Mouse (Mus musculus): Measurements from ENCODE around the gene Mrpl21. TPM values are rescaled to one million over a fixed set of nuclear protein-coding genes. Genes with fewer than 3 reads are reported as not detected.

Mrpl21 gene
- polyA plus RNA-seq, 1 experiment from 2014 or later = 124 TPM

DNA sequence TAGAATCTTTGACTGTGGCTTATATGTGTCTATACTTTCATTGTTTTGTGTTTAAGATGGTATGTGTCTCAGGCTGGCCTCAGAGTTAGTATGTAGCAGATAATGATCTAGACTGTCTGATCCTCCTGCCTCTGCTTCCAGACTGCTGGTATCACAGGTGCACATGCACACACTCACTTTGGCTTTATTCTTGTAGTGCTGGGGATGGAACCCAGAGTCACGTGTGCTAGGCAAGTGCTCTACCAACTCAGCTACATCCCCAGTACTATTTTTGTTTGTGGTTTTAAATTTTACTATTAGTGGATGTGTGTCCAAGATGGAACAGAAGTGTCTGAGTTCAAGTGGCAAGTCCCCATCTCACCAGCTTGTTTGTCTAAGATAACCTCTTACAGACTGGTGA is 10.3 kb downstream of the Mrpl21 start:
- DNase-seq (ENCODE audit: low spot score) (no peak), ATAC-seq (replicated peaks; ENCODE audit: low FRiP score, low read depth) (no peak)
- peaks cover 18% of the 10 kb centered on the region; the same call in 1 of the 2 replicates for H3K36me3 ChIP-seq (ENCODE audit: insufficient read depth, low read length)
- H3K4me3 ChIP-seq (replicated peaks; ENCODE audit: low read depth, low read length) = no peak overlapping the region
- TF ChIP-seq CTCF (IDR thresholded peaks at IDR 0.05; ENCODE audit: low read depth) = no peak
- H3K9me3 ChIP-seq (replicated peaks; ENCODE audit: low read length) = no peaks in the 10 kb centered on the region
- H3K27me3 ChIP-seq (ENCODE audit: insufficient read depth, low read length) = no peaks in the 10 kb centered on the region
- H3K4me1 ChIP-seq (replicated peaks; ENCODE audit: insufficient read depth, low read length) = no peaks in the 10 kb centered on the region
- no peak overlapping the region for H3K4me2 ChIP-seq (ENCODE audit: low read length)
- no peak overlapping the region for H3K9ac ChIP-seq (ENCODE audit: low read depth, low read length)
- H3K27ac ChIP-seq = no peak overlapping the region
- WGBS = 92% methylated on average over 1 of the region's 1 CpGs

DNA sequence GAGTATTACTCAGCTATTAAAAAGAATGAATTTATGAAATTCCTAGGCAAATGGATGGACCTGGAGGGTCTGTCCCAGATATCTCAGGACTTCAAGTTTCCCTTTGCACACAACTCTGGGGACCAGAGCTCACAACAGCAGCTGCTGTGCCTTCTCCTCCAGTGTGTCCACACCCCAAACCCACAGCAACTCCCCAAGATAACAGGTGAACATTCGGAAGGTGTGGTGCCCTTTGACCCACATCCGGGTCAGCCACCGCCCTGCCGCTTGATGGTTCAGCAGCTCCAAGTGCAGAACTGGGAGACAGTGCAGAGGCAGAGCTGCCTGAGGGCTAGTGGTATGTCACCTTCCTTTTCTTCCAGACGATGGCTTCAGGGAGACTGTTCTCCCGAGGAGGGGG is 12.5 kb downstream of the Mrpl21 start:
- H3K4me1 ChIP-seq (replicated peaks; ENCODE audit: insufficient read depth, low read length) = no peaks in the 10 kb centered on the region
- DNase-seq (ENCODE audit: low spot score) (no peak), ATAC-seq (replicated peaks; ENCODE audit: low FRiP score, low read depth) (no peak)
- H3K9ac ChIP-seq (ENCODE audit: low read depth, low read length) = no peak overlapping the region
- H3K27me3 ChIP-seq (ENCODE audit: insufficient read depth, low read length) = no peaks in the 10 kb centered on the region
- no peak overlapping the region for H3K4me2 ChIP-seq (ENCODE audit: low read length)
- H3K36me3 ChIP-seq (ENCODE audit: insufficient read depth, low read length) = 0 out of 2 replicates have a peak, but pooled peaks cover 5% of the 10 kb centered on the region
- H3K27ac ChIP-seq = no peak overlapping the region
- no peak for TF ChIP-seq CTCF (IDR thresholded peaks at IDR 0.05; ENCODE audit: low read depth)
- no peaks in the 10 kb centered on the region for H3K9me3 ChIP-seq (replicated peaks; ENCODE audit: low read length)
- WGBS = 84% methylated on average over 6 of the region's 6 CpGs
- no peak overlapping the region for H3K4me3 ChIP-seq (replicated peaks; ENCODE audit: low read depth, low read length)

DNA sequence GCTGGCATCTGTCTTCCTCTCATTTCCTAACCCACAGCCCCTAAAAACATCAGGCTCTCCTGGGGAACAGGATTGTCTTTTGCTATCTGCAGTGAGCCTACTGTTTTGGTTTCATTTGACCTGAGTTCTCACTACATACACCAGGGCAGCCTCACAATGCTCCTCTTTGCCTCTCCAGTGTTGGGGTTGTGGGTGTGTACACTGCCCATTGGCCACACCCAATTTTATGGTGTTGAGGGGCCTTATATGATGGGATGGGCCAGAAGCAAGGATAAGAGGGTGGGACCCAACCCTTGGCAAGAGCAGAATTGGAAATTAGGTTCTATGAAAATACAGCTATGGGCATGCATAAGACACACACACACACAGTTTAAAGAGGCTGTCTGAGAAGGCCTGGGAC is 14.3 kb downstream of the Mrpl21 start:
- Histone ChIP-seq H3K27me3 (ENCODE audit: insufficient read depth, low read length) (no peaks in the 10 kb centered on the region), H3K4me3 (replicated peaks; ENCODE audit: low read depth, low read length) (no peak overlapping the region), H3K27ac (no peak overlapping the region), H3K9ac (ENCODE audit: low read depth, low read length) (no peak overlapping the region), H3K4me2 (ENCODE audit: low read length) (no peak overlapping the region), H3K36me3 (ENCODE audit: insufficient read depth, low read length) (no peaks in the 10 kb centered on the region), H3K4me1 (replicated peaks; ENCODE audit: insufficient read depth, low read length) (no peaks in the 10 kb centered on the region), H3K9me3 (replicated peaks; ENCODE audit: low read length) (no peaks in the 10 kb centered on the region)
- DNase-seq (ENCODE audit: low spot score) (no peak), ATAC-seq (replicated peaks; ENCODE audit: low FRiP score, low read depth) (no peak)
- TF ChIP-seq CTCF (IDR thresholded peaks at IDR 0.05; ENCODE audit: low read depth) = no peak

DNA sequence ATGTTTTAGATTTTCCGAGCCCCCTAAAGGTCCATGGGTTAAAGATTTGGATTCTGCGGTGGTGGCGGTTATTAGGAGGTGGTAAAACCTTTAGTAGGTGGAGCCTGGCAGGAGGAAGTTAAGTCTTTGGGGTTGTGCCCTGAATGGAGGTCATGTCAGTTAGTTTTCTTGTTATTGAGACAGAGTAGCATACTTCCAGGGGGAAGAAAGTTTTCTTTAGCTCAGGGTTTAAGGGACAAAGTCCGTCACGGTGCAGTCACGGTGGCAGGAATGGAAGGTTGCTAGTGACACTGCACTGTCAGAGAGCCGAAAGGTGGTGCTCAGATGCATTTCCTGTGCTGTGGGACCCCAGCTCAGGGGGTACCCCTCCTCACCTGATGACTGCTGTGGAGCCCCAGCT is 15.1 kb downstream of the Mrpl21 start:
- Histone ChIP-seq H3K27ac (no peak overlapping the region), H3K36me3 (ENCODE audit: insufficient read depth, low read length) (no peaks in the 10 kb centered on the region), H3K4me2 (ENCODE audit: low read length) (no peak overlapping the region), H3K9ac (ENCODE audit: low read depth, low read length) (no peak overlapping the region), H3K9me3 (replicated peaks; ENCODE audit: low read length) (no peaks in the 10 kb centered on the region), H3K4me3 (replicated peaks; ENCODE audit: low read depth, low read length) (no peak overlapping the region), H3K4me1 (replicated peaks; ENCODE audit: insufficient read depth, low read length) (no peaks in the 10 kb centered on the region), H3K27me3 (ENCODE audit: insufficient read depth, low read length) (no peaks in the 10 kb centered on the region)
- DNase-seq (ENCODE audit: low spot score) (no peak), ATAC-seq (replicated peaks; ENCODE audit: low FRiP score, low read depth) (0 out of 2 replicates have a peak, but pooled peaks have one; percentile 49)
- whole genome bisulfite sequencing = 74% methylated on average over 7 of the region's 7 CpGs
- TF ChIP-seq CTCF (IDR thresholded peaks at IDR 0.05; ENCODE audit: low read depth) = no peak

DNA sequence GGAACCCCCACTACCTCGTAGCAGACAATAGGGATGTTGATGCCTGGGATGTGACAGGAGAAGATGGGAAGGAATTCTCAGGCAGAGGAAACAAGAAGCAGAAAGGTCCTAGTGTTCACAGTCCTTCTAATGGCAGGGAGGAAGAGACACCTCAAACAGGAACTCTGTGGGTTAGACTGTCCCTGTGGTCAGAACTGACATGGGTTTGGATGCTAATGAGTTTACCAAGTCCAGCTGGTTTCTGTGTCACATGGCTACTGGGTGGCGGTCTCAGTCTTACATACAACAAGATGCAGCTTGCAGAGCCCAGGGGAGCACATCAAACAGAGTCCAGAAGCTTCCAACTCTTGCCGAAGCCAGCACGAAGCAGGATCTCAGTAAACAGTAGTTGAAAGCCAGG is 21.3 kb downstream of the Mrpl21 start:
- H3K4me3 ChIP-seq (replicated peaks; ENCODE audit: low read depth, low read length) = no peak overlapping the region
- H3K4me1 ChIP-seq (replicated peaks; ENCODE audit: insufficient read depth, low read length) = no peaks in the 10 kb centered on the region
- H3K36me3 ChIP-seq (ENCODE audit: insufficient read depth, low read length) = no peaks in the 10 kb centered on the region
- H3K4me2 ChIP-seq (ENCODE audit: low read length) = no peak overlapping the region
- no peaks in the 10 kb centered on the region for H3K9me3 ChIP-seq (replicated peaks; ENCODE audit: low read length)
- no peaks in the 10 kb centered on the region for H3K27me3 ChIP-seq (ENCODE audit: insufficient read depth, low read length)
- ATAC-seq (replicated peaks; ENCODE audit: low FRiP score, low read depth) = no peak
- DNase-seq (ENCODE audit: low spot score) = no peak
- no peak for TF ChIP-seq CTCF (IDR thresholded peaks at IDR 0.05; ENCODE audit: low read depth)
- H3K9ac ChIP-seq (ENCODE audit: low read depth, low read length) = no peak overlapping the region
- WGBS = 76% methylated on average over 4 of the region's 4 CpGs
- H3K27ac ChIP-seq = no peak overlapping the region

DNA sequence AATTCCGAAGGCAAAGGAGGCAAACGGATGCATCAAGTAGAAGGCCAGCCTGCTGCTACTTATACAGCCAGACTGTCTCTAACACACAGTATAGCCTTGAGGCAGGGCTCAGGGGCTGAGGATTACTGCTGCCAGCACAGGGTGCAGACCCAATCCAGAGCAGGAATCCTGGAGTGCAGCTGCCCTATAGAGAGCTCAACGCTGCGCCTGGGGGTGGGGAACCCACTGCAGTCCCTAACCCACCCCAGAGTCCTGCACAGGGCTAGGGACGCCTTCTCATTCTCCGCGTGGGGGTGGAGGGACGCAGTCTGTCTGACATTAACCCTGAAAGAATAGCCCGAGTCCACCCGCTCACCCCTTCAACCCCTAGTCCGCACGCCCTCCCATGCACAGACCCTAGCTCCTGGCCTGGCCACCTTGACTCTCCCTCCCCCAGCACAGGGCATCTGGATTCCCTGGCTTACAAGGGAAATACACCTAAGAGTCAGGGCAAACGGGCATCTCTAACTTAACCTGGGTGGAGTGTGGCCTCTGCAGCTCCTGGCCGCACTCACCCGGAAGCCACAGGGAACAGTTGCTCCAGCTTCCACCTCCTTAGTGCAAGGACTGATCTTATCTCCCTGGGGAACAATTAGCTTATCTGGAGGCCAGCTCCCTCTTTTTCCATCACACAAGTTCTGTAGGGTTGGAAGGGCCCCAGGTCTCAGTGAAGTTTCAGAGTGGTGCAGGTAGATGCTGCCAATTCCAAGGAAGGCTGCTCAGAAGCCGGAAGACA is 24.7 kb downstream of the Mrpl21 start:
- 44% methylated on average over 15 of the region's 16 CpGs for WGBS

More for the DNA sequence above, 24.7 kb downstream of the Mrpl21 start:
- Histone ChIP-seq H3K4me2 (ENCODE audit: low read length) (no peak overlapping the region), H3K4me3 (replicated peaks; ENCODE audit: low read depth, low read length) (no peak overlapping the region), H3K27ac (no peak overlapping the region), H3K9me3 (replicated peaks; ENCODE audit: low read length) (no peaks in the 10 kb centered on the region), H3K9ac (ENCODE audit: low read depth, low read length) (no peak overlapping the region), H3K27me3 (ENCODE audit: insufficient read depth, low read length) (no peaks in the 10 kb centered on the region), H3K36me3 (ENCODE audit: insufficient read depth, low read length) (no peaks in the 10 kb centered on the region), H3K4me1 (replicated peaks; ENCODE audit: insufficient read depth, low read length) (no peaks in the 10 kb centered on the region)
- no peak for TF ChIP-seq CTCF (IDR thresholded peaks at IDR 0.05; ENCODE audit: low read depth)
- no peak for ATAC-seq (replicated peaks; ENCODE audit: low FRiP score, low read depth)
- no peak for DNase-seq (ENCODE audit: low spot score)

Data from kidney, postnatal 0 days (tissue).